Mouse (Mus musculus) spleen, adult 2 months (tissue): ENCODE results near the gene Mars. TPM values are rescaled to one million over a fixed set of nuclear protein-coding genes. Genes with fewer than 3 reads are reported as not detected.
A peak's percentile ranks its signal among the peaks of the same experiment; 100 is the strongest.

Experiments used
- DNase-seq, 2 experiments: peaks; one replicate each; pipeline versions ENCODE4 v3.0.0 to v3.0.0-alpha.2; 2012 to 2021; ENCODE audit warnings: low spot score in 2 of 2, low read depth in 1 of 2
- H3K27ac ChIP-seq: fragments of 200-500 bp; 2 replicates; pipeline ENCODE4 v1.5.1; 2012; ENCODE audit warnings: low read length, inconsistent platforms; ENCODE audit not compliant: insufficient read depth
- H3K27me3 ChIP-seq: fragments of 200-500 bp; 2 replicates; pipeline ENCODE4 v1.6.1; 2012; ENCODE audit warnings: mild to moderate bottlenecking, moderate library complexity, low read length, inconsistent platforms; ENCODE audit not compliant: control insufficient read depth, insufficient read depth
- H3K36me3 ChIP-seq: fragments of 200-500 bp; 2 replicates; pipeline ENCODE4 v1.6.1; 2012; ENCODE audit warnings: mild to moderate bottlenecking, low read length, inconsistent platforms; ENCODE audit not compliant: control insufficient read depth, insufficient read depth
- H3K4me1 ChIP-seq: fragments of 200-500 bp; 2 replicates; pipeline ENCODE4 v1.6.1; 2011; ENCODE audit warnings: inconsistent platforms; ENCODE audit not compliant: control insufficient read depth, insufficient read depth, insufficient read length
- H3K4me3 ChIP-seq: fragments of 200-500 bp; 2 replicates; pipeline ENCODE4 v1.5.1; 2011; ENCODE audit warnings: mild to moderate bottlenecking, inconsistent platforms; ENCODE audit not compliant: insufficient read depth, insufficient read length; ENCODE audit errors: extremely low read depth
- CTCF ChIP-seq: fragments of 200-500 bp; IDR thresholded peaks from 2 replicates; pipeline ENCODE4 v1.5.1; 2011; ENCODE audit warnings: mild to moderate bottlenecking, inconsistent platforms; ENCODE audit not compliant: insufficient read depth, insufficient read length, insufficient replicate concordance; ENCODE audit errors: extremely low read depth
- POLR2A ChIP-seq: fragments of 200-500 bp; IDR thresholded peaks from 2 replicates; pipeline ENCODE4 v1.6.1; 2011; ENCODE audit warnings: low read depth, low read length, inconsistent platforms
- WGBS: fragments of 180-500 bp; shearing (Covaris S2); methylation state at CpG from one replicate; pipeline ENCODE4 v1.1.7; 2018; 5-methylcytosine and 5-hydroxymethylcytosine counted together
- polyA plus RNA-seq: library from polyadenylated mRNA; depleted of rRNA; stranded (reverse); fragments of >200 nt; gene quantifications from 2 replicates; pipeline ENCODE4 v1.2.3, GENCODE M21; 2012; rRNA removed

The Mars gene
- 33.2 and 40.2 TPM in 2 replicates for polyA plus RNA-seq

- H3K4me3 ChIP-seq: peak within 1 kb of the TSS; percentile 68
- DNase-seq: peak; percentile 89 to 93
- under 1% methylated on average over 65 of the region's 65 CpGs for WGBS
- H3K27ac ChIP-seq: peak within 1 kb of the TSS; percentile 71
- no peaks in the 10 kb centered on the region for H3K4me1 ChIP-seq
- peaks cover 12% of the 10 kb centered on the region for H3K36me3 ChIP-seq
- no peaks in the 10 kb centered on the region for H3K27me3 ChIP-seq
- no peak for TF ChIP-seq CTCF
- TF ChIP-seq POLR2A: no peak; the same call in none of the 2 replicates
Measured at GRCm38 (mm10) chr10:127311476-127312355, at the start of gene Mars. TSS of gene Mars (minus strand) at chr10:127311786.

DNA sequence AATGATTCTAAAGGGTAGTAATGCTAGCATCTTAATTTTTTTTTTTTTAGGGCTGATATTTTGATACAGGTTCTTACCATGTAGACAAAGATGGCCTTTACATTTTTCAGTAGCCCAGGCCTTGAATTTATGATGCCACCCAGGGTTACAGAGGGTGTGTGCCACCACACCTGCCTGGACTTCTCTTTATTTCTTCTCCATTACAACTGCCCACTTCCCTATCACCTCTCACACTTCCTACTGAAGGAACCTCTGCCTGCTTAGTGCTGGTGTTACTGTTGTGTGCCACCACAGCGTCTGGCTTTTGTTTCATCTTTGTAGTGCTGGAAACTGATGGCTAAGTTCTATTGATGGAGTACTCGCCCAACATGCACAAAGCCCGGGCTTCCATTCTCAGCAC, 49.1 kb upstream of the Mars start:
- WGBS: 47% methylated on average over 3 of the region's 3 CpGs
- no peaks in the 10 kb centered on the region for H3K36me3 ChIP-seq
- no peak for TF ChIP-seq CTCF
- no peak for TF ChIP-seq POLR2A
- H3K27me3 ChIP-seq: no peaks in the 10 kb centered on the region
- DNase-seq: no peak
- H3K4me3 ChIP-seq: no peak overlapping the region
- H3K4me1 ChIP-seq: no peaks in the 10 kb centered on the region; the same call in 1 of the 2 replicates
- no peak overlapping the region for H3K27ac ChIP-seq

DNA sequence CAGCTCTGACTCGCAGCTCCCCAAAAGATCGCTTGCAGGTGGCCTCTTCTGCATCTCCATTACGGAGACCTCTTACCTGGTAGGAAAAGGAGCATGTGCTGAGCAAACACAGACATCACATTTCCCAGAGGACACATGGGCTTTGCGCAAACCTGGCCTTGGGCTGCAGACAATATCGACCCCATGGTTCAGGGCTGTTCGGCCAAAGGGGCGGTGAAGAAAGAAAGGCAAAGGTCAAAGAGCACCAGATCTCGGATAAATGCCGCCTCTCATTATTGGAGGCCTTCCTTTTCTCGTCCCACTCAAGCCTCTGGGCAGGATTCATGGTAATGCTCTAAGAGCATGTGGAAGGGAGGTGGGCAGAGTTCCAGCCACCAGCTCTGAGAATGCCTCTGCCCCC, 43.8 kb upstream of the Mars start:
- no peaks in the 10 kb centered on the region for H3K36me3 ChIP-seq
- no peaks in the 10 kb centered on the region; the same call in 1 of the 2 replicates for H3K4me1 ChIP-seq
- no peak overlapping the region for H3K4me3 ChIP-seq
- H3K27me3 ChIP-seq: no peaks in the 10 kb centered on the region
- DNase-seq: no peak
- 88% methylated on average over 10 of the region's 10 CpGs for WGBS
- TF ChIP-seq CTCF: no peak
- TF ChIP-seq POLR2A: no peak
- H3K27ac ChIP-seq: no peak overlapping the region

DNA sequence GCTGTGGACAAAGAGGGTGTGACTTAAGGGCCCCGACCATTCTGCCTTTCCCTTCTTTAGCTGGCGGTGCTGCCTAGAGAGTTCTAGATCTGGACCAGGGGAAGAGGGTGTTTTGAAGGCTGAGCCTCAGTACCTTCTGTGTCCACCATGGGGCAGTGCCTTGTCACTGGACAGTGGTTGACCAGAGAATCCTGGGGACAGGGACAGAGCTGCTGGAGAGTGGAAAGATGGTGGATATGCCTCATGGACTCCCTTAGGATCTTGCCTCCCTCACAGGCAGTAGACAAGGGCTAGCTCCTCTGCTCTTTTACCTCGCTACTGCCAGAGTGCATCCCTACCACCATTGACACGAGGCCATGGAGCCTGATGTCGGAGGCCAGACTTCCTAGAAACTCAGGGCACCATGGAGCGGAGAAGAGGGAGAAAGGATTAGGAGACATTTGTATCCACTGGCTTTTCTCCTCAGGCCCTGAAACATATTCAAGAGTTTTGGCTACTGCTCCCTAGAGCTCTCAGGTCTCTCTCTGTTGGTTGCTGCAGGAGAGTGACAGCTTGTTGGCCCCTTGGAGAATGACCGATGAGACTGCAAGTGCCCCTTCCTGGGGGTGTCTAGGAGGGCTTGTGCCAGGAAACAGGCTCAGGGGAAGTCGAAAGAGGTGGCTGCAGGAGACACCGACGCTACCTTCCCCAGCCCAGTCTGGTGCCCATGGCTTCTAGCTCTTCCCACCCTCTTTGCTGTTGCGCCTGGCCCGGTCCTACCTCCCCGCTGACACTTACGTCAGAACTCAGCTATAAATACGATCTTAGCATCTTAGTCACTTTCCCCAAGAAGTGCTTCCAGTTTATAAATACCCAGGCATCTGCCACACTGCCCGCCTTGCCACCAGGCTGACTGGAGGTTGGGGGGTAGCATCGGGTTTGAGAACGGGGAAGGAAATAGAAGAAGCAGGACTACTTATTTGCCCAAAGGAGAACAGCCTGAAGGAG, 42.6 kb upstream of the Mars start, which contains the start of gene Inhbe:
TSS of gene Inhbe (minus strand) at position 503 of the 987 bp plus-strand sequence.
- no peak within 1 kb of the TSS for H3K27ac ChIP-seq

DNA sequence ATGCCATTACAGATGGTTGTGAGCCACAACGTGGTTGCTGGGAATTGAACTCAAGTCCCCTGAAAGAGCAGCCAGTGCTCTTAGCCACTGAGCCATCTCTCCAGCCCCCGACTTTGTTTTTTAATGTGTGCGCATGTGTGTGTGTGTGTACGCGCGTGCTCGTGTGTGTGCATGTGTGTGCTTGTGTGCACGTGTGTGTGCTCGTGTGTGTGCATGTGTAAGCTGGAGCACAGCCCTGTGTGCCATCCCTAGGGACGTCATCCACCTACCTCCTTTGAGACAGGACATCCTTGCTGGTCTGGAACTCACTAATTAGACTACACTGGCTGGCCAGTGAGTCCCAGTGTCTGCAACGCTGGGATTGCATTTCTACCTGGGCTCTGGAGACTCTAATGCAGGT, 41.2 kb upstream of the Mars start:
- 88% methylated on average over 11 of the region's 11 CpGs for WGBS

More for the DNA sequence above, 42.6 kb upstream of the Mars start, which contains the start of gene Inhbe:
- TF ChIP-seq CTCF (no peak), POLR2A (no peak)
- Histone ChIP-seq H3K36me3 (no peaks in the 10 kb centered on the region), H3K4me1 (no peaks in the 10 kb centered on the region; the same call in 1 of the 2 replicates), H3K4me3 (no peak within 1 kb of the TSS), H3K27me3 (no peaks in the 10 kb centered on the region)
- DNase-seq: no peak
- 37% methylated on average over 18 of the region's 18 CpGs for WGBS

DNA sequence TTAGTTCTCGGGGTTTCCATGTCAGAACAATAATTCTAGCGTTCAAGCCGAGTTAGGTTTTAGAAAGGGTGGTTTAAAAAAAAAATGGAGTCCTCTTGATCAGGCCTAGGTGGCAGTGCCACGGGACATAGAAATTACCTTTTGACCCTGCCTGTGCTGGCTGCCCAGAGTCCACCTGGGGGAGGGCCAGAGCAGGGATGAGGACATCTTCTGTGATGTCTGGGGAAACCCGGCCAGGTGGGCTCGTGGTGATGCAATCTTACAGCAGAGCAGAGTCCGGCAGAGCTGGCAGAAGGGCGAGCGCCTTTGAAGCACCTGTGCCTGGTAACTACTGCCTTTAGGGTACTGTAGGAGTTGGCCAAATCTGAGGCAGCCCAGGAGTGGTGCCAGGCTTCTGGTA, 40.6 kb upstream of the Mars start:
- 86% methylated on average over 9 of the region's 9 CpGs for WGBS
- no peaks in the 10 kb centered on the region; the same call in 1 of the 2 replicates for H3K4me1 ChIP-seq
- no peak overlapping the region for H3K4me3 ChIP-seq
- DNase-seq: no peak
- H3K36me3 ChIP-seq: no peaks in the 10 kb centered on the region
- H3K27ac ChIP-seq: no peak overlapping the region
- H3K27me3 ChIP-seq: no peaks in the 10 kb centered on the region
- no peak for TF ChIP-seq CTCF
- no peak for TF ChIP-seq POLR2A

More for the DNA sequence above, 41.2 kb upstream of the Mars start:
- Histone ChIP-seq H3K4me3 (no peak overlapping the region), H3K27me3 (no peaks in the 10 kb centered on the region), H3K27ac (no peak overlapping the region), H3K36me3 (no peaks in the 10 kb centered on the region), H3K4me1 (no peaks in the 10 kb centered on the region; the same call in 1 of the 2 replicates)
- TF ChIP-seq POLR2A: no peak
- no peak for DNase-seq
